10 mouse cellular contexts compared by ENCODE assay signal in the genomic region with DNA sequence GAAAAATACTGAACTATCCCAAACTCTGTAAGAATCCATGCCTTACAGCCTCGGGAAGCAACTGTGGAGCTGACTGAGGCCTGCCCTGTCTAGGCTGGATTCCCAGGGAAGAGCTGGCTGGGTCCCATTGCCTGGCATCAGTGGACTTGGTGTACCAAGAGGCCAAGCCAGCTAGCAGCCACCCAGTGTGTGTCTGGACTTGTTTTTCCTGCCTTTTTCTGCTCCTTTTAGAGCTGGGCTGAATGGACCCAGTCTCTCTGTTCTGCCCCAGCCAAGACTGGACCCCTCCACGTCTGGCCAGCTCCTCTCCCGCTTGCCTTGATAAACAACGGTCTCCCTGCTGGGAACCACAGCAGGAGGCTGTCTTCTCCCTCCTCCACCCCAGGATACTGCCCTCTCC. TPM values are rescaled to one million over a fixed set of nuclear protein-coding genes. Genes with fewer than 3 reads are reported as not detected.
DNase-seq lines count a peak whose midpoint lies in the region; ATAC-seq lines count a peak whose summit lies in the region.
"Had no signal": no experiment of that assay in that cellular context is flagged by ENCODE, and none has a peak within 500 bp of the region (broad histone marks: within the 10 kb centered on the region; RNA-seq: fewer than 3 reads in every experiment).

No protein-coding gene starts in this region.

- H3K4me1 ChIP-seq in embryonic facial prominence, embryonic 13.5 days = peaks cover 2% of the 10 kb centered on the region; the same call in 1 of the 2 replicates
- H3K4me1 ChIP-seq in embryonic facial prominence, embryonic 10.5 days = peaks cover 20% of the 10 kb centered on the region
- H3K4me1 ChIP-seq in hindbrain, embryonic 16.5 days (ENCODE audit: control insufficient read depth, insufficient read depth, low read depth, low read length) = no peaks in the 10 kb centered on the region
- peaks cover 7% of the 10 kb centered on the region for H3K4me1 ChIP-seq in hindbrain, embryonic 10.5 days (replicated peaks)
- H3K4me1 ChIP-seq in limb, embryonic 15.5 days = peaks cover 15% of the 10 kb centered on the region
- H3K4me1 ChIP-seq: midbrain, embryonic 12.5 days had no signal

- no peaks in the 10 kb centered on the region for H3K9me3 ChIP-seq in embryonic facial prominence, embryonic 13.5 days
- H3K9me3 ChIP-seq in embryonic facial prominence, embryonic 10.5 days = no peaks in the 10 kb centered on the region
- no peaks in the 10 kb centered on the region for H3K9me3 ChIP-seq in hindbrain, embryonic 16.5 days (ENCODE audit: control insufficient read depth, low read length)
- no peaks in the 10 kb centered on the region for H3K9me3 ChIP-seq in hindbrain, embryonic 10.5 days
- H3K9me3 ChIP-seq in limb, embryonic 15.5 days = no peaks in the 10 kb centered on the region
- H3K9me3 ChIP-seq: midbrain, embryonic 12.5 days had no signal

- no peak overlapping the region for H3K4me2 ChIP-seq in embryonic facial prominence, embryonic 13.5 days
- no peak overlapping the region for H3K4me2 ChIP-seq in hindbrain, embryonic 16.5 days (ENCODE audit: low read length)
- H3K4me2 ChIP-seq in limb, embryonic 15.5 days = no peak overlapping the region
- H3K4me2 ChIP-seq: lung, embryonic 14.5 days; midbrain, embryonic 12.5 days had no signal

- ATAC-seq in embryonic facial prominence, embryonic 13.5 days (ENCODE audit: insufficient number of reproducible peaks, insufficient read depth, low FRiP score, low TSS enrichment, low read depth) = no peak
- peak; percentile 81; the same call in 1 of the 2 replicates for ATAC-seq in hindbrain, embryonic 16.5 days
- ATAC-seq in limb, embryonic 15.5 days (ENCODE audit: insufficient number of reproducible peaks, low FRiP score, low TSS enrichment, low read depth) = peak; percentile 12; the same call in 1 of the 2 replicates

- no peak for DNase-seq in embryonic facial prominence, embryonic 10.5 days (ENCODE audit: low spot score)
- no peak for DNase-seq in hindbrain, embryonic 10.5 days (ENCODE audit: low spot score)
- DNase-seq in right cerebral cortex, adult 18-20 months = peak; percentile 41
- no peak for DNase-seq in right cerebral cortex, postnatal 25 days
- DNase-seq in spleen, postnatal 10 days (ENCODE audit: low spot score in 2 of 2) = no peak
- DNase-seq: lung, embryonic 14.5 days had no signal

- WGBS in embryonic facial prominence, embryonic 13.5 days = 57% methylated on average over 4 of the region's 4 CpGs
- WGBS in embryonic facial prominence, embryonic 10.5 days = 31% methylated on average over 4 of the region's 4 CpGs
- WGBS in hindbrain, embryonic 16.5 days = 28% methylated on average over 4 of the region's 4 CpGs
- WGBS in hindbrain, embryonic 10.5 days = 37% methylated on average over 4 of the region's 4 CpGs
- 38% methylated on average over 4 of the region's 4 CpGs for WGBS in limb, embryonic 15.5 days

- H3K27ac ChIP-seq in embryonic facial prominence, embryonic 13.5 days = no peak overlapping the region
- H3K27ac ChIP-seq in embryonic facial prominence, embryonic 10.5 days (replicated peaks) = no peak overlapping the region
- H3K27ac ChIP-seq in hindbrain, embryonic 16.5 days (ENCODE audit: low read depth, low read length) = no peak overlapping the region
- no peak overlapping the region for H3K27ac ChIP-seq in hindbrain, embryonic 10.5 days
- peak overlapping the region; percentile 73 for H3K27ac ChIP-seq in limb, embryonic 15.5 days
- H3K27ac ChIP-seq: midbrain, embryonic 12.5 days had no signal

- no peak overlapping the region for H3K4me3 ChIP-seq in embryonic facial prominence, embryonic 13.5 days
- no peak overlapping the region for H3K4me3 ChIP-seq in embryonic facial prominence, embryonic 10.5 days
- no peak overlapping the region for H3K4me3 ChIP-seq in hindbrain, embryonic 16.5 days (ENCODE audit: low read length)
- no peak overlapping the region for H3K4me3 ChIP-seq in hindbrain, embryonic 10.5 days
- no peak overlapping the region for H3K4me3 ChIP-seq in limb, embryonic 15.5 days
- H3K4me3 ChIP-seq: midbrain, embryonic 12.5 days had no signal

- H3K27me3 ChIP-seq in embryonic facial prominence, embryonic 13.5 days = no peaks in the 10 kb centered on the region
- H3K27me3 ChIP-seq in embryonic facial prominence, embryonic 10.5 days (replicated peaks; ENCODE audit: low read depth, poor library complexity, severe bottlenecking) = no peaks in the 10 kb centered on the region
- no peaks in the 10 kb centered on the region for H3K27me3 ChIP-seq in hindbrain, embryonic 16.5 days (replicated peaks; ENCODE audit: control insufficient read depth, insufficient read depth, low read length)
- no peaks in the 10 kb centered on the region for H3K27me3 ChIP-seq in hindbrain, embryonic 10.5 days (ENCODE audit: insufficient read depth, poor library complexity, severe bottlenecking)
- H3K27me3 ChIP-seq in limb, embryonic 15.5 days = no peaks in the 10 kb centered on the region
- H3K27me3 ChIP-seq: midbrain, embryonic 12.5 days had no signal

- H3K36me3 ChIP-seq in embryonic facial prominence, embryonic 13.5 days = no peaks in the 10 kb centered on the region
- no peaks in the 10 kb centered on the region for H3K36me3 ChIP-seq in embryonic facial prominence, embryonic 10.5 days (replicated peaks)
- no peaks in the 10 kb centered on the region for H3K36me3 ChIP-seq in hindbrain, embryonic 16.5 days (ENCODE audit: control insufficient read depth, insufficient read depth, low read length)
- H3K36me3 ChIP-seq in hindbrain, embryonic 10.5 days = no peaks in the 10 kb centered on the region
- H3K36me3 ChIP-seq in limb, embryonic 15.5 days = no peaks in the 10 kb centered on the region
- H3K36me3 ChIP-seq: midbrain, embryonic 12.5 days had no signal

- H3K9ac ChIP-seq in embryonic facial prominence, embryonic 13.5 days = 0 out of 2 replicates have a peak overlapping the region, but pooled peaks have one; percentile 36
- H3K9ac ChIP-seq in hindbrain, embryonic 16.5 days (ENCODE audit: low read depth, low read length) = no peak overlapping the region
- no peak overlapping the region for H3K9ac ChIP-seq in limb, embryonic 15.5 days
- H3K9ac ChIP-seq: lung, embryonic 14.5 days; midbrain, embryonic 12.5 days had no signal

RNA-seq across cellular contexts. Expression of gene Sparc, which starts 15.0 kb away (rescaled TPM):
- polyA plus RNA-seq in embryonic facial prominence, embryonic 13.5 days (2015; fragmentation: Nextera tagmentation; extraction: Ambion mirVana) = 1,239 and 1,279 TPM in 2 replicates
- 269 and 310 TPM in 2 replicates for polyA plus RNA-seq in embryonic facial prominence, embryonic 10.5 days (2016; fragmentation: Nextera tagmentation; extraction: Ambion mirVana)
- polyA plus RNA-seq in hindbrain, embryonic 16.5 days (2015; fragmentation: Nextera tagmentation; extraction: Ambion mirVana) = 616 and 724 TPM in 2 replicates
- polyA plus RNA-seq in hindbrain, embryonic 10.5 days (2016; fragmentation: Nextera tagmentation; extraction: Ambion mirVana) = 400 and 454 TPM in 2 replicates
- polyA plus RNA-seq in limb, embryonic 15.5 days (2015; fragmentation: Nextera tagmentation; extraction: Ambion mirVana) = 3,190 and 4,050 TPM in 2 replicates

RNA-seq across cellular contexts. Expression of gene Atox1, which starts 23.0 kb away (rescaled TPM):
- polyA plus RNA-seq in embryonic facial prominence, embryonic 13.5 days (2015; fragmentation: Nextera tagmentation; extraction: Ambion mirVana) = 386 and 443 TPM in 2 replicates
- 266 and 285 TPM in 2 replicates for polyA plus RNA-seq in embryonic facial prominence, embryonic 10.5 days (2016; fragmentation: Nextera tagmentation; extraction: Ambion mirVana)
- 251 and 264 TPM in 2 replicates for polyA plus RNA-seq in hindbrain, embryonic 16.5 days (2015; fragmentation: Nextera tagmentation; extraction: Ambion mirVana)
- 269 and 322 TPM in 2 replicates for polyA plus RNA-seq in hindbrain, embryonic 10.5 days (2016; fragmentation: Nextera tagmentation; extraction: Ambion mirVana)
- polyA plus RNA-seq in limb, embryonic 15.5 days (2015; fragmentation: Nextera tagmentation; extraction: Ambion mirVana) = 448 and 491 TPM in 2 replicates

RNA-seq across cellular contexts. Expression of gene G3bp1, which starts 31.5 kb away (rescaled TPM):
- polyA plus RNA-seq in embryonic facial prominence, embryonic 13.5 days (2015; fragmentation: Nextera tagmentation; extraction: Ambion mirVana) = 189 and 214 TPM in 2 replicates
- polyA plus RNA-seq in embryonic facial prominence, embryonic 10.5 days (2016; fragmentation: Nextera tagmentation; extraction: Ambion mirVana) = 282 and 290 TPM in 2 replicates
- polyA plus RNA-seq in hindbrain, embryonic 16.5 days (2015; fragmentation: Nextera tagmentation; extraction: Ambion mirVana) = 86.6 and 101 TPM in 2 replicates
- 221 and 269 TPM in 2 replicates for polyA plus RNA-seq in hindbrain, embryonic 10.5 days (2016; fragmentation: Nextera tagmentation; extraction: Ambion mirVana)
- polyA plus RNA-seq in limb, embryonic 15.5 days (2015; fragmentation: Nextera tagmentation; extraction: Ambion mirVana) = 153 and 158 TPM in 2 replicates
